In the genomic region with DNA sequence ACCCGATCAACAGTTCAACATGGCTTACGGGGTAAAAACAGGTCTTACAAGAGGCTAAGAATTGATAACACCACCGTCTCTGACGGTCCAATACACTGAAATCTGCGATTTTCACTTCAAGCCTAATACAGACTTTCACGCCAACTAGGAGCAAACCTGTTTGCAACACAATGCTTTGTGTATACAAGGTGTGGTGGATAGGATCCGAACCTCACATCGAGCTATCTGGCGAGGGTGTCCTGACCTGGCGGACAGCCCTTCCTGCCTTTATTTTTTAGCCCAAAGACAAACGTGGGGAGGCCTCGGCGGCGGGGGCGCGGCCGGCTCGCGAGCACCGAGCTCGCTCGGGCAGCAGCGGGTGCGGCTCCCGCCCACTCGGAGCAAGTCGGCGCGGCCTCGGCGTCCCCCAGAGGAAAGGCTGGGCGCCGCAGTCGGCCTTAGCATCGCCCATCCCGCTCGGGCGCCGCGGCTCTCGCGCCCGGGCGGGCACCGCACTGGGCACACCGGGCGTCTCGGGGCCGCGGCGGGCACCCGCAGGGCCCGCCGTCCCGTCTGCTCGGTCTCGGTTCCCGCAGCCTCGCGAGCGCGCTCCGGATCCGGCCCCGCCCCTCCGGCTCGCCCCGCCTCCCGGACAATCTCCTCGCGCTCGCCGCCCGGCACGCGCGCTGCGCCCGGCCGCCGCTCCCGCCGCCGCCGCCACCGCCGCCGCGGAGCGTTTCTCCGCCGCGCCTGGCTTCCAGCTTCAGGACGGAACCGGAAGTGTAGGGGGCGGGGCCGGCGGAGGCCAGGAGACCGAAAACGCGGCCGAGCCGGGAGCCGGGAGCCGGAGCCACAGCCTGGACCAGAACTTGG, we compare ENCODE assay signal across 8 mouse cellular contexts. TPM values are rescaled to one million over a fixed set of nuclear protein-coding genes. Genes with fewer than 3 reads are reported as not detected.
A peak's percentile ranks its signal among the peaks of the same experiment; 100 is the strongest.
DNase-seq lines count a peak whose midpoint lies in the region; ATAC-seq lines count a peak whose summit lies in the region.

Gene Acvr2a (plus strand): TSS at position 739 of the 852 bp plus-strand sequence.

- no peaks in the 10 kb centered on the region for H3K36me3 ChIP-seq in forebrain, embryonic 10.5 days (replicated peaks)
- no peaks in the 10 kb centered on the region for H3K36me3 ChIP-seq in heart, embryonic 15.5 days
- H3K36me3 ChIP-seq in liver, embryonic 13.5 days, result no peaks in the 10 kb centered on the region
- H3K36me3 ChIP-seq in stomach, embryonic 14.5 days (ENCODE audit: control insufficient read depth, insufficient read depth, low read length), result no peaks in the 10 kb centered on the region

- peak within 1 kb of the TSS; percentile 84 for H3K4me3 ChIP-seq in forebrain, embryonic 10.5 days
- H3K4me3 ChIP-seq in heart, embryonic 15.5 days, result peak within 1 kb of the TSS; percentile 90
- H3K4me3 ChIP-seq in liver, embryonic 13.5 days (replicated peaks), result peak within 1 kb of the TSS; percentile 73
- H3K4me3 ChIP-seq in stomach, embryonic 14.5 days (ENCODE audit: low read depth, low read length), result peak within 1 kb of the TSS; percentile 67

- H3K4me2 ChIP-seq in heart, embryonic 15.5 days, result peak within 1 kb of the TSS; percentile 73
- peak within 1 kb of the TSS; percentile 86 for H3K4me2 ChIP-seq in liver, embryonic 13.5 days
- H3K4me2 ChIP-seq in stomach, embryonic 14.5 days (replicated peaks; ENCODE audit: low read depth, low read length), result peak within 1 kb of the TSS; percentile 85

- peaks cover 32% of the 10 kb centered on the region for H3K4me1 ChIP-seq in forebrain, embryonic 10.5 days
- H3K4me1 ChIP-seq in heart, embryonic 15.5 days (replicated peaks), result peaks cover 10% of the 10 kb centered on the region
- H3K4me1 ChIP-seq in liver, embryonic 13.5 days (replicated peaks), result peaks cover 12% of the 10 kb centered on the region
- 0 out of 2 replicates have a peak, but pooled peaks cover 9% of the 10 kb centered on the region for H3K4me1 ChIP-seq in stomach, embryonic 14.5 days (ENCODE audit: control insufficient read depth, insufficient read depth, low read length)

- no peaks in the 10 kb centered on the region for H3K27me3 ChIP-seq in forebrain, embryonic 10.5 days (ENCODE audit: poor library complexity, severe bottlenecking)
- no peaks in the 10 kb centered on the region for H3K27me3 ChIP-seq in heart, embryonic 15.5 days
- H3K27me3 ChIP-seq in liver, embryonic 13.5 days, result peaks cover 52% of the 10 kb centered on the region
- no peaks in the 10 kb centered on the region for H3K27me3 ChIP-seq in stomach, embryonic 14.5 days (ENCODE audit: control insufficient read depth, insufficient read depth, low read length)

- peak within 1 kb of the TSS; percentile 96 for H3K27ac ChIP-seq in forebrain, embryonic 10.5 days
- H3K27ac ChIP-seq in heart, embryonic 15.5 days, result peak within 1 kb of the TSS; percentile 98
- H3K27ac ChIP-seq in liver, embryonic 13.5 days, result peak within 1 kb of the TSS; percentile 66
- H3K27ac ChIP-seq in stomach, embryonic 14.5 days (ENCODE audit: low read length), result peak within 1 kb of the TSS; percentile 94

- peak within 1 kb of the TSS; percentile 94 for H3K9ac ChIP-seq in heart, embryonic 15.5 days
- H3K9ac ChIP-seq in liver, embryonic 13.5 days, result peak within 1 kb of the TSS; percentile 72
- peak within 1 kb of the TSS; percentile 53 for H3K9ac ChIP-seq in stomach, embryonic 14.5 days (replicated peaks; ENCODE audit: low read depth, low read length)

- peak; percentile 32 for DNase-seq in c-Kit-negative CD71-positive TER-119-positive erythroid progenitor cells, embryonic 14.5 days (ENCODE audit: low read depth, low spot score)
- peak; percentile 89 for DNase-seq in forebrain, embryonic 10.5 days (ENCODE audit: extremely low spot score, low spot score)
- DNase-seq in kidney, postnatal 25 days, result peak; percentile 96 to 97
- peak; percentile 77 for DNase-seq in liver, embryonic 13.5 days
- peak; percentile 47 to 68 for DNase-seq in natural killer cell, adult 2 months (ENCODE audit: low spot score in 2 of 2)

- H3K9me3 ChIP-seq in forebrain, embryonic 10.5 days, result no peaks in the 10 kb centered on the region
- no peaks in the 10 kb centered on the region for H3K9me3 ChIP-seq in heart, embryonic 15.5 days (replicated peaks)
- H3K9me3 ChIP-seq in liver, embryonic 13.5 days (replicated peaks), result no peaks in the 10 kb centered on the region
- no peaks in the 10 kb centered on the region for H3K9me3 ChIP-seq in stomach, embryonic 14.5 days (ENCODE audit: control insufficient read depth, low read depth, low read length)

- WGBS in forebrain, embryonic 10.5 days, result under 1% methylated on average over 83 of the region's 105 CpGs
- under 1% methylated on average over 32 of the region's 105 CpGs for WGBS in heart, embryonic 15.5 days
- under 1% methylated on average over 75 of the region's 105 CpGs for WGBS in liver, embryonic 13.5 days (ENCODE audit: insufficient replicate concordance)
- WGBS in stomach, embryonic 14.5 days, result 1% methylated on average over 68 of the region's 105 CpGs

- peak; percentile 73 for ATAC-seq in CD4-positive, CD25-positive, alpha-beta regulatory T cell, adult 4 months
- peak; percentile 88 for ATAC-seq in heart, embryonic 15.5 days (replicated peaks; ENCODE audit: insufficient number of reproducible peaks, insufficient read depth, low FRiP score, low read depth)
- peak; percentile 85 for ATAC-seq in liver, embryonic 13.5 days (ENCODE audit: low read depth)
- ATAC-seq in stomach, embryonic 14.5 days (ENCODE audit: insufficient number of reproducible peaks, insufficient read depth, low FRiP score, low read depth), result peak; percentile 89

RNA-seq across cellular contexts. Expression of gene Acvr2a, which starts in this region (rescaled TPM):
- polyA plus RNA-seq in CD4-positive, CD25-positive, alpha-beta regulatory T cell, adult 4 months (2017; shearing (Covaris generic)), result 1 to 10 TPM; 1.4 to 1.8 TPM
- polyA plus RNA-seq in forebrain, embryonic 10.5 days (2016; fragmentation: Nextera tagmentation; extraction: Ambion mirVana), result 19.6 and 21.8 TPM in 2 replicates
- 8.9 and 10.3 TPM in 2 replicates for polyA plus RNA-seq in heart, embryonic 15.5 days (2015; fragmentation: Nextera tagmentation; extraction: Ambion mirVana)
- 2.2 and 2.9 TPM in 2 replicates for polyA plus RNA-seq in liver, embryonic 13.5 days (2015; fragmentation: Nextera tagmentation; extraction: Ambion mirVana)
- 19.7 and 19.8 TPM in 2 replicates for polyA plus RNA-seq in stomach, embryonic 14.5 days (2014; fragmentation: Nextera tagmentation; extraction: Ambion mirVana)

Comparison
In these comparisons a context has a peak if more than half of its experiments do, and no peak if none do; other contexts are left out.
1. Peak in every context shown above with its lines: DNase-seq, ATAC-seq, H3K4me3 ChIP-seq and H3K27ac ChIP-seq.
2. DNase-seq: peak in every context shown above with its lines; median percentile 96 in kidney, postnatal 25 days; 89 in forebrain, embryonic 10.5 days; 77 in liver, embryonic 13.5 days; 58 in natural killer cell, adult 2 months; 32 in c-Kit-negative CD71-positive TER-119-positive erythroid progenitor cells, embryonic 14.5 days.